Mouse (Mus musculus) T-helper 1 cell (primary cell): ENCODE measurements around the gene Fam136a.
"Not testable (repeated sequence)": the region's sequence is repeated elsewhere in the genome, so short reads cannot be mapped to it uniquely, and the experiment has no call there.

ENCODE experiments used
- in situ Hi-C: fragments of 300-600 bp; cut with MboI, MseI; formaldehyde crosslinking; loops from one replicate; pipeline ENCODE4 v1.15.1; 2025; ENCODE audit warnings: high pct_unique_total_duplicates

The Fam136a gene

GRCm38 (mm10) chr6:86366125-86366852 lies 843 bp downstream of the Fam136a start:
- in situ Hi-C loops = loop anchor here (5.0 kb wide), 1 partner anchor 439 kb away; no protein-coding TSS in a partner anchor

DNA sequence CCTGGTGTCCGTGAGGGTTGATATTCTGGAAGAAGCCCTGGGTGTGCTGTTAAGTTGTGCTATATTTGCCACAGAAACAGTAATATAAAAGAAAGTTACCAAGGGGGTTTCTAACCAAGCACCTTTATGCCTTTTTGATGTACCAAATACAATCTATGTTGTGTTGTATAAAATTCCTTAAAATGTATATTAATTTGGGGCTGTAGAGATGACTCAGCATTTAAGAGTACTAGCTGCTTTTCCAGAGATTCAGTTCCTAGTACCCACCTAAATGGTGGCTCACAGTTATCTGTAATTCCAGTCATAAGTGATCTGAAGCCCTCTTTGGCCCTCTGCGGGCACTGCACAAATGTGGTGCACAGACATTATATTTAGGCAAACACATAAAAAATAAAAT lies 1.4 kb downstream of the Fam136a start:
- in situ Hi-C loops = loop anchor here (5.0 kb wide), 1 partner anchor 440 kb away; no protein-coding TSS in a partner anchor

- in situ Hi-C loops = loop anchor here (5.0 kb wide), 1 partner anchor 441 kb away; no protein-coding TSS in a partner anchor
These were observed 3.0 kb downstream of the Fam136a start for GRCm38 (mm10) chr6:86368479-86368878.

GRCm38 (mm10) chr6:86370093-86370713 lies 4.8 kb downstream of the Fam136a start:
- in situ Hi-C loops = no loop called here

- in situ Hi-C loops = no loop called here
These were observed 5.4 kb downstream of the Fam136a start, which contains the start of gene Snrpg for GRCm38 (mm10) chr6:86370764-86371339. TSS of gene Snrpg (plus strand) at chr6:86371304.

GRCm38 (mm10) chr6:86371340-86371911 lies 6.0 kb downstream of the Fam136a start:
- in situ Hi-C loops = no loop called here

DNA sequence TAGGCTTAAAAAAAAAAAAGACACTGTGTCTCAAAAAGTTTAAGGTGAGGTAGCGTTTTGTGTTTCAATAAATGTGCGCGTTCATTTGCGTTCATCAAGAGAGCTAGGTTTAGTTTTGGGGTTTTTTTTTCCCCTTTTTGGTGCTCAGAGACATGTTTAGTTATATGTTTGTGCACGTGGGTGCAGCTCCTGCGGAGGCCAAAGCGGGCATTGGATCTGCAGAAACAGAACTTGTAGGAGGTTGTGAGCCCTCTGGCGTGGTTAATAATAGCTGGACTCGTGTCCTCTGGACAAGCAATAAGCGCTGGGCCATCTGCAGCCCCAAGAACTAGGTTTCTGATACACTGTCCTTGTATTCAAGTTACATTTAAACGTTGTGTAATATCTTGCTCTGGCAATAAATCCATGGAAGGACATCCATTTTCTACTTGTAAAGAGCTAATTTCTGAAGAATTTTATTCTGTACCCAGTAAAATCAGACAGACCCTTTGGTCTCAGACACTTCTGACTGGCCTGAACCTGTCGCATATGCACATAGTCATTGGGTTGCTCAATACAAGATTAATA lies 6.6 kb downstream of the Fam136a start:
- in situ Hi-C loops = no loop called here

- in situ Hi-C loops = no loop called here
These were observed 8.1 kb downstream of the Fam136a start for GRCm38 (mm10) chr6:86373556-86373955.

GRCm38 (mm10) chr6:86378341-86378740 lies 12.9 kb downstream of the Fam136a start:
- in situ Hi-C loops = no loop called here

GRCm38 (mm10) chr6:86380112-86380511 lies 14.7 kb downstream of the Fam136a start:
- in situ Hi-C loops = not testable (repeated sequence)

DNA sequence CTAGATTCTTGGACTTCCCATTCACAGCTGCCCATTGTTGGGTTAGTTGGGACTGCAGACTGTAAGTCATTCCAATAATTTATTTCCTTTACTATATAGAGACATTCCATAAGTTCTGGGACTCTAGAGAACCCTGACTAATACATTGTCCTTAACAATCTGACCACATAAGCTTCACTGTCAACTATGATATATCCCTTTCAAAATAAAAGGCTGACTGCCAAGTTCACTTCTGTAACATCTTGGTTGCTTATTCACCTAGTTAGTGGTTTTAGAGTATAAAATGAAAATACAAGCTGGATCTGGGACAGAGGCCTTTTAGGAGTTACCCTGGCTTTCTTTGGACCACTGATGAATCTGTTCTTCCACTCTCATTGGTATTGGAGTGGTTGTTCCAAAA lies 17.1 kb downstream of the Fam136a start:
- in situ Hi-C loops = no loop called here

DNA sequence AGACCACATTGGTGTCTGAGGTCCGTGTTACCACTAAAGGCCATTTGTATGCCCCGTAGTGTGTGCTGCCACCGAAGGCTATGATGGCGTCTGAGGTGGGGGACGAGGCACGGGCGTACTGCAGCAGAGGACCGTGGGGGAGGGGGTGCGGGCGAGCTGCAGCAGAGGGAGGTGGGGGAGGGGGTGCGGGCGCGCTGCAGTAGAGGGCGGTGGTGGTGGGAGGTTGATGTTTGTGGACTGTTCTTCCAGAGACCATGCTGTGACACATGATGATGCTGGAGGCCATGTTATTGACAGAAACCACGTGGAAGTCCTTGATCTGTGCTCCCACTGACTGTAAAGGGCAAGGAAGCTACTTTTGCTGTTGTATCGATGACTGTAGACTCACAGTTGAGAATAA lies 17.9 kb downstream of the Fam136a start:
- in situ Hi-C loops = no loop called here

- in situ Hi-C loops = no loop called here
These were observed 19.2 kb downstream of the Fam136a start for GRCm38 (mm10) chr6:86384692-86385091.

DNA sequence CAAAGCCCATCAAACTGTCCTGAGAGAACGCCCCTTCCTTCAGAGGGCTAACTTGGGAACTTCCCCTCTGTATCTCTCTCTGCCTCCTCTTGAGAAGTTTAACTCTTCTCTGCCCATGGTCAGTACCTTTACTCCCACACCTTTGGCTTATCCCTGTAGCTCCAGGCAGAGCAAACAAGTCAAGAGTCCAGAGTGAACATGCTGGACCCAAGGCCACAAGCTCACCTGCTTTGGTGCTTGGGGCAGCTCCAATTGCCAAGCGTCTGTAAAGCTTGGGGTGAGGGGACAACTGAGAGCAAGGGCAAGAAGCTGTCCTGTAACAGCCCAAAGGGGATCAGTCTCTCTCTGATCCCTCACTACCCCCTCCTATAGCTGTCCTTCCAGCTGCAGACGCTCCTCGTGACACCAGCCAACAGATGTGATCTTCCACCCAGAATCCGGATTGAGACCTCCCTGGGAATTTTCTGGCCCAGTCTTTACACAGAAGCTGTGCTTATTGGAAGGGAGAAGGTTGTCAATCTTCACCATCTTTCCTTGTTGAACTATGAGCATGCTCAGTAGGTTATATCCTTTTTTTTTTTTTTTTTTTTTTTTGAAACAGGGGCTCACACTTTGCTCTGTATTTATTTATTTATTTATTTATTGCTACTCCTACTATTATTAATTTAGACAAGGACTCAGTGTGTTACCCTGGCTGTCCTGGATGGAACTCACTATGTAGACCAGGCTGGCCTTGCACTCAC lies 20.1 kb downstream of the Fam136a start:
- in situ Hi-C loops = no loop called here

GRCm38 (mm10) chr6:86387313-86387712 lies 21.9 kb downstream of the Fam136a start:
- in situ Hi-C loops = no loop called here

DNA sequence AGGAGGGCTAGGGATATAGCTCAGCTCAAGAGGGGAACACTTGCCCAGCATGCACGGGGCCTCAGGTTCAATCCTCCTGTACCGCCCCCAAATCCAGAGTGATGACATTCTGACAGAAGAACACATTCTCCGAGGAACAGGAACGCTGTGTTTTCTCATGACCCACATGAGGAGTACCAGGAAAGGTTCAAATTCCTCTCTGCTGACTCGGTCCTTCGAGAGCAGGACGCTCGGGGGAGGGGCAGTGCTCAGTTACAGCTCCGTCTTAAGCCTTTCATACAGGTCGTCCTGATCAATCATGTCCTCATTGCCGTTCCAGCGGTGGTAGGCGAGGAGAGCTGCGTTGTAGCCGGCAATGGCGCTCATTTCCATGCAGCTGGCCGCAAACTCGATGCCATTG lies 23.0 kb downstream of the Fam136a start:
- in situ Hi-C loops = no loop called here

GRCm38 (mm10) chr6:86391326-86391725 lies 25.9 kb downstream of the Fam136a start:
- in situ Hi-C loops = loop anchor here (10.0 kb wide), 1 partner anchor 1043 kb away; no protein-coding TSS in a partner anchor

- in situ Hi-C loops = loop anchor here (10.0 kb wide), 1 partner anchor 1042 kb away; no protein-coding TSS in a partner anchor
These were observed 27.7 kb downstream of the Fam136a start for GRCm38 (mm10) chr6:86393187-86393586.

- in situ Hi-C loops = loop anchor here (10.0 kb wide), 1 partner anchor 1041 kb away; no protein-coding TSS in a partner anchor
These were observed 28.8 kb downstream of the Fam136a start for GRCm38 (mm10) chr6:86394078-86394720.

- in situ Hi-C loops = loop anchor here (10.0 kb wide), 1 partner anchor 1040 kb away; no protein-coding TSS in a partner anchor
These were observed 29.6 kb downstream of the Fam136a start for GRCm38 (mm10) chr6:86395021-86395420.
